Mouse (Mus musculus): ENCODE results near the gene Plpp1.

Plpp1 gene

DNA sequence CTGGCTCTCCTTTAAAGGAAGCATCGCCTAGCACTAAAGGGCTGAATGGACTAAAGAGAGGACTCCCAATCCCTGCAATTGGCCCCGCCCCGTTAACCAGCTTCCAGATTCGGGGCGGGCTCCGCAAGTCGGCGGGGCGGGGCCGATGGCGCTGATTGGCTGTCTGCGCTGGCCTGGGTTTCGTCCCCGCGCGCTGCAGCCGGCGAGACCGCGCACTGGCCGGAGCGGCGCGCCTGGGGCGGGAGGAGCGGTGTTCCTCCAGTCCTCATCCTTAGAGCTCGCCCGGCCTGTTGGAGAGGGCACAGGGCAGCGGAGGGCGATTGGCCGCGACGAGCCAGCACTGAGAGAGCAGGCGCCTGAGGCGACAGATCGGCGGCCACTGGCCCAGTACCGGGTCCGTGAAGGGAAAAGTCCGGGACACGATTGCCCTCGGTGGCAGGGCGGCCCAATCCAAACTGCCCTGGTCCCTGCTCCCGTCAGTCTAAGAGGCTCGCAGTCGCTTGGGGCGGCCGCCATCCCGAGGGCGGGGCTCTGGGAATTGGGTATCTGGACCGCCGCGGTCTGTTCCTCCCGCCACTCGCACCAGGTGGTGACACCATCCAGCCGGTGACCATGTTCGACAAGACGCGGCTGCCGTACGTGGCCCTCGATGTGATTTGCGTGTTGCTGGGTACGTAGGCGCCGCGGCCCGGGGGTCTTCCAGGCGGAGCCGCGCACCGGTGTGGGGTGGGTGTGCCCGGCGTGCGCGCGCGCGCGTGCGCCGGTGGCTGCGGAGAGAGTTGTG is at the start of gene Plpp1:
Gene Plpp1 (plus strand): TSS at position 196 of the 784 bp plus-strand sequence.
- DNase-seq: peak; percentile 98

DNA sequence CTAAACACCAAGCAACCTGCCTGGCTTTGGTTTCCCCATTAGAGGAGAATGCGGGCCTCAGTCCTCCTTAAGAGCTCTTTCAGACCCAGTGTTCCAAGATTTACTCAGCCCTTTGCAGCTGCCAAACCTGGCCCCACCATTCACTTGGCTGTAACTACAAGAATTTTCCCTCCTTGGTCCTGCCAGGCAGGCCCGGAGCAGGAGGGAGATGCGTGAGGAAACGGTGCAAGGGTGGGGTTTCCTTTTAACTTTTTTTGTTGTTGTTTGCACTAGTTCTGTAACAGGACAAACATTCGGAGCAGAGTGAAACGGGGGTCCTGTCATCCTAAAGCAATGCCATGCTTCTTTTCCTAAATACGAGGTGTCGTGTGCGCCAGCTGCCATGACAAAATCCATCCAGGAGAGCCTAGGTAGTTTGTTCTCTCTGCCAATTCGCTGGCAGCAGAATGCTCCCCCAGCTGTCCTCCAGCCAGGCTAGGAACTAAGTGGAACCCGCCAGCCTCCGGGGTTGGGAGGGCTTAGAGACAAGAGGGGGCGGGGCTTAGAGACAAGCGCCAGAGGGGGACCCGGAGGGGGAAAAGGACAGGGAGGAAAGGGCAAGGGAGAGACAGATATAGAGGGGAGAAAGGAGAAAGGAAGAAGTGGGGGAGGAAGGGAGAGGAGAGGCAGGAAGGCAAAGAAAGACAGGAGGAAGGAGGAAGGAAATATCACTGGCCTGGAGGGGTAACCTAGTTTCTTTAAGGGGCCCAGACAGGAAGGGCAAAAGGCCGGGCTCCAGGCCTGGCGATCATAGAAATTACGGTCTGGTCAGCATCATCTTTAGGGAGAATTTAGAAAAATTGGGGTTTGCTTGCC is 48.9 kb upstream of the Plpp1 start:
- no peak for DNase-seq

DNA sequence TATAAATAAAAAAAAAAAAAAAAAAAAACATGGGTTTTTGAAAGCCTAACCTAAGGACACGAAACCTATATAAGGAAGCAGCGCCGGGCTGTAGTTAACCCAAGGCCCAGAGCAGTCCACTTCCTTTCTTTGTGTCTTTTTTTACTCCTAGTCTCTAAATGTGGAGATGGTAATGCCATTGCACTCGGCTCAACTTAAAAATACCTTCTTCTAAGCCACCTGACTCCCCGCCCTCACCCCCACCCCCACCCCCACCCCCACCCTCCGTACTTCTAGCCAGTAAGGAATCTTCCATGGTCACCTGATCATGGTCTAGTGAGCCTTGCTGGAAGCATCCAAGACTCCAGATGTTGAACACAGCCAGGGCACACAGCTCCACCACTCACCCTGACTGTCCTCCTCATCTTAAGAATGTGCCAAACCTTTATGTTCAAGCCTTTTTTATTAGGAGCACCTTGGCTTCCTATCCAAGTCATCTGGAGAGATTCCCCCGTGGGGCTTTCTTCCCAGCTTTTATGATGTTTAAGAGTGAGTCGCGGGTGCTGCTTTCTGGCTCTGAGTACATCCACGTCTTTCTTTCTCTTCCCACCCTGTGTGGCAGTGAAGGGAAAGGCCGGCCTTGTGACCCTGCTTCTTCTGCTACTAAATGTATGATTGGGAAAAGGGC is 48.1 kb upstream of the Plpp1 start:
- no peak for DNase-seq

DNA sequence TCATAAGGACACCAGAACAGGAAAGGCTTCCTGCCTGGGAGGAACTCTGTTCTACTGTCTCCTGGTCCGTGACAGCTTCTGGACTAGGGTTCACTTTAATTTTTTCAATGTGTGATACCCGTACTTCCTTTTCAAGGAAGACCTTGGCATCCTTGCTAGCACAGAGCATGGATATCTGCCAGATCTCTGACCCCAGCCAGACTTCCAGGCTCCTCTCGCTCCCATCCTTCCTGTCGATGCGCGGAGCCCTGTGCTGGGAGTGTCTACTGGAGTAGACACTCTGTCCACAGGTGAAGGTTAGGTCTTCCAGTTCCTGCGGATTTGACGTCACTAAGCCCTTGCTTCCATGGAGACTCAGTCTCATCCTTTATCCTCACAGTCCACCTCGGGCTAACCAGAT is 47.1 kb upstream of the Plpp1 start:
- no peak for DNase-seq

DNA sequence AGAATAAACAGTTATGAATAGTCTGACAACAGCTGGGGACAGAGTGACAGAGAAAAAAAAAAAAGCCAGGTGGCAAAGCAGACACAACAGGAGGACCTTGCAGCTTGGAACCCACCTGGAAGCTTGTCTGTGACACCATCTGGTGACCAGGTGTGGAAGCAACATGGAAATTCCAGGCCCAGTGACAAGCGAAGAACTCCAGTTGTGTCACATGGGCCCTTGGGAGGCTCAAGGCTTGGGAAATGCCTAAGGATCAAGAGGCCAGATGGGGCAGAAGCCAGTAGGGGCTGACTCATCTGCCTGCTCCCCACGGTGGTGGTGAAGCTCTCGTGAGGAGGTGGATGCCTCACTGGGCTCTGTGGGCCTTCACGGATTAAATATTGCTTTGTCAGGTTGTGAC is 45.7 kb upstream of the Plpp1 start:
- no peak for DNase-seq

DNA sequence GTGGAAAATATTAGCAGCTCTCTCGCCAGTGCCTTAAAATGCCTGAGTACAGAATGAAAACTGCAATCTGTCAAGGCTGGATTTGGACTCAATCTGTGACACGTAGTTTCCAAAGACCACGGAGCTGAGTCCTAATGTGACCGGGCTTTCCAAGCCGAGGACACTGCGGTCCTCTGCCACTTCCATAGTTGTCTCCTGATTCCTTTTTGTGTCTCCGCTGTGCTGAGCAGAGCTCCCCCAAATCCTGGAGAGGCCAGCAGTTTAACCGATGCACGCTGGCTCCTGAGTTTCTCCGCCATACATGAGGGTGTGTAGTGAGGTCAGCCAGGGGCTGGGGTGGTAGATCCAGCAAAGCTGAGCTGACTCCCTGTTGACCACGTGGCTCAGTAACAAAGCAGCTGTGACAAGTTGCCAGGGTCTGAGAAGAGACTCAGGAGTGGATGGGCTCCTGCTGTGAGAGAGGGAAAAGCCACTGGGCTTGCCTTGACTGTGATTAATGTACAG is 45.0 kb upstream of the Plpp1 start:
- no peak for DNase-seq

DNA sequence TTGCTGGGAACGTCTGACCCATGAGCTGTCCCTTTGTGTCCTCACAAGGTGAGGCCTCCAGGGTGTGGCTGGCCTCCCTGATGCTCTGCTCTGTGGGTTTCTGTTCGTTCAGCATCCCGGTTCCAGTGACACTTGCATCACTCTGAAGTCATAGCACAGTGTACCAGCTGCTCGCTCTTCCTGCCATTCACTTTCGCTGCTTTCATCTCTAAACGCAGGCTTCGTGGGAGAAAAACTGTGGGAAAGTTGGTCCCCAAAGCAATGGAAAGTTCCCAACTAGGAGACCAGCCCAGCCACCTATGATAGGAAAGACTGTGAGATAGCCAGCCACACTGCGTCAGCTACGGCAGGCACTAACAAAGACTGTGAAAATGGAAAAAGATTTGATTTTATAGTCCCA is 43.2 kb upstream of the Plpp1 start:
- DNase-seq: no peak

DNA sequence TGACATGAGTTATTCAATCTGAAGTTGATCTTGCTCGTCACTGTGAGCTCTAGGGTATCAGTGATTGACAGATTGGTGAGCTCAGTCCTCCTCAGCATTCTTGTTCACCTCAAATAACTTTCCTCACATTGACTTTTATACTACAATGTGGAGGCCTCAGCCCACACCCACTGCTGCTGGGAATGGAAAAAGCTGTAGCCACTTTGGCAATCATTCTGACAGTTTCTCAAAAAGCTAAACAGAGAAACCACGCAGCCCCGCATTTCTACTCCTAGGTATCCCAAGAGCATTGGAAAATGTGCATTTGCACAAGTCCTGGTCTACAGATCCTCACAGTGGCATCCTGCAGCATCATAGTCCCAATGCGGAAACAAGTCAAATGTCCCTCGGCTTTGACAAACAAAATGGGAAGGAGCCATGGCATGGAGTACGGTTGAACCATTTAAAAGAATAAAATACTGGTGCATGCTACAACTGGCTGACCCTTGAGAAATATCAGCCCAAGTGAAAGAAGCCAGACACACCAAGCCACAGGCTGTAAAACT is 42.0 kb upstream of the Plpp1 start:
- no peak for DNase-seq

DNA sequence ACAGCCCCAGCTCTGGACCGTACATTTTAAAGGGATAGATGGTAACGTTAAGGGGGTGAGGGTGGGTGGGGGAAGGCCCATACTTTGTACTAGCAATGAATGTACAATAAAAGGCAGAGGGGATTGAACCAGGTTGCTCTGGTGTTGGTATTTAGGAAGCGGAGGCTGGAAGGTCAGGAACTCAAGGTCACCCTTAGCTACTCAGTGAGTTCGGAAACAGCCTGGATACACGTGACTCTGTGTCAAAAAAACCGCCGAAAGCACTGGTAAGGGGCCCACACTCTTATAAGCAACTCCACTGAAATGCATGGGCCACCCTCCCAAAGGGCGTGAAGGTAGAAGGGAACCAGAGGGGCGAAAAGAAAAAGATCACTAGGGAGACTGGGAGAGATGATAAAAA is 41.2 kb upstream of the Plpp1 start:
- DNase-seq: no peak

DNA sequence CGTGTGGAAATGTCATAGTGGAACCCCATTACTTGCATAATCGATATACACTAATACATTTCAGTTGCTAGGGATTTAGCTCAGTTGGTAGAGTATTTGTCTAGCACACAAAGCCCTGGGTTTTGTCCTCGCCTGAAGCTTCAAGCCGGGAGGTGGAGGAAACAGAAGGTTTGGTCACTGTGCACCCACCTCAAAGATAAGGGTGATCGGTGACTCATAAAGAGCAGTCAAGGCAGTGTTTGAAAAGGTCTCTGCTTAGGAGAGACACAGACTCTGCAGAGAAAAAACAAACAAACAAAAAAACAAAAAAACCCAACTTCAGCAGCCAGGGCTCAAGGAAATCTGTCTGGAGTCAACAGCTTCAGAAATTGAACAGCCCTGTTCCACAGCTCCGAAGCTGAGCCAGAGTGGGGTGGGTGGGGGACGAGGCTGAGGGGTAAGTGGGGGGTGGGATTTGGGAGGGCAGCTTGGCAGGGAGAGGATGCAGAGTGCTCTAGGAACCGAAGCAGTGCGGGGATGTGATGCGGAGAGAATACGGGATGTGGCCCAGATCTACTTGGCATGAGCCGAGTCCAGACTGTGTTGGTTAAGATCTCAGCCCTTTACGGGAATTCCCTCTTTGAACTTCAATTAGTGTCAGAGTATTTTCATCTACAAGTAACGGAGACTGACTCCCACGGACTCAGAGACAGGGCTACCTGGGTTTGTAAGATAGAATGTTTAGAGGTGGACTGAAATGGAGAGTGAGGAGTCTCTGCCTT is 40.6 kb upstream of the Plpp1 start:
- no peak for DNase-seq

DNA sequence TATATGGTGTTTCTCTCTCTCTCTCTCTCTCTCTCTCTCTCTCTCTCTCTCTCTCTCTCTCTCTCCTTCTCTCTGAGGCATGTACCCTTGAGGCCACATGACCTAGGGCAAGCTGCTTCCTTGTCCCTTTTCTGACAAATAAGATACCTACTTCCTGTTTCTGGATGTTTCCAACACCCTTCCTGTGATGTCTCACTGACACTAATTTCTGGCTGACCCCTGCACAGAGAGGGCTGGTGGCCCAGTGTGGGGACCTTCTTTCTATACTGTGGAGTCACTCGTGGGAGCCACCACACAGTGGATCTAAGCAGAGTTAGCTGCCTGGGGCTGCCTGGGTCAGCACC is 40.1 kb upstream of the Plpp1 start:
- no peak for DNase-seq

DNA sequence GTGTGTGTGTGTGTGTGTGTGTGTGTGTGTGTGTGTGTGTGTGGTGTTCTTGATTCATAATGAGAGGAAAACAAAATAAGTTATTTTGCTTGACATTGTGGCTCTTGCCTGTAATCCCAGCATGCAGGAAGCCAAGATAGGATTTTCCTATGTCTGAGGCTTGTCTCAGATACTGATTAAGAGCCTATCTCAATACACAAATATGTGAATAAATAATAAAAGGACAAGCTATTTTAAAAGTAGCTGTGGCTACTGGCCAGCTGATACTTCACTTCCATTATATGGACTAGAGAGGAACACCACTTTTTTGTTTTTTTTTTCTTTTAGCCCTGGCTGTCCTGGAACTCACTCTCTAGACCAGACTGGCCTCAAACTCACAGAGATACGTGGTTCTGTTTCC is 38.8 kb upstream of the Plpp1 start:
- no peak for DNase-seq

DNA sequence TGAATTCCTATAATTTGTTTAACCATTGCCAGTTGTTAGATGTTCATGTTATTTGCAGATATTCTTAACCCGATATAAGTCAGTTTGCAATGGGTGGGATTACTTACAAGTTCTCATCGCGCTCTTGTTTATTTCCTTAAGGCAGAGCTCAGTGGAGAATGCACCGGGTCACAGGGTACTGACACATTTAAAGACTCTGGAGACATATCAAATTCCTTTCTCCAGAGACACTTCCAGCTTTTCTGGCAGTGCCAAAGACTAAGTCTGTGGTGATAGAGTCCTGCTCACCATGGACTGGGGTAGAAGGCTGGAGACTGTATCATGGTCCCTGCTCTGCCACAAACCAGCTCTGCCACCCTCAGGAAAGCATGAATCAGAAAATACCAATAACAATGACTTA is 38.0 kb upstream of the Plpp1 start:
- DNase-seq: no peak

DNA sequence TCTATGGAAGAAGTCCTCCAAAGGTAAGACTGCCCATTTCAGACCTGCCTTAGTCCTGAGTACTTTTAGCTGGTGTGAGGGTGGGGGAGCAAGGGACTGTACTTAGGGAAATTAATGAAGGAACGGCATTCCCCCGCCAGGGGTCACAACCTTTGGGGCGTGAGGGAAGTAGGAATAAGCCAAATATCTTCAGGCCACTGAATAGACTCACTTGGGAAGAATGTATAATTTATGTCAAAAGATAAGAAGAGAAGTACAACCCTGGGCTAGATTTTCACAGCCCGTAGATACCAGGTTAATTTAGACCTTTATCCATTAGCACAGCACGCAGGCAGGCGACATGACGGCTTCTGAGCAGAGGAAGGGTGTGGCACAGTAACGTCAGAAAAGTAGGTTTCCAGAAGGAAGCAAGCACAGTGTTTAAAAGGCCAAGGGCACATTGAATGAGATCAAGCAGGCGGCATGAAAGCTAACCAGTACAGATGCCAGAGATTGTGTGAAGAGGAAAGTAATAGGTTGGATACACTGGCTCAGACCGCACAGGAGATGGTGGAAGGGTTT is 37.0 kb upstream of the Plpp1 start:
- no peak for DNase-seq

DNA sequence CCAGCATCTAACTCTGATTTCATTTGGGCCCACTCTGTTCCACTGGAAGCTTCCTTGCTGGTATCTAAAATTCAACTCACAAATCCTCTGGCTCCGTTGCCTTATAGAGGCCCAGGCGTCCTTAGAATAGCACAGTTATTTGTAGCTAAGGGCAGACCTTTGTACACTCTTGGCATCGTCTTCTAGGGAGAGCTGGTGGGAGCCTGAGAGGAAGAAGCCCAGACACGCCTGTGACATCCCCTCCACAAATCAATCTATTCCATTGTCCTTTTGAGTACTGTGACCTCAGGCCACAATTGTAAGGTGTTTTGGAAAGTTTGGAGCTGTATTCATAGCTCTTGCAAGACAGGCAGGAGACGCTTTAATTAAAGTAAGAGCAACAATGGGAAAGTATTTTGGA is 36.0 kb upstream of the Plpp1 start:
- no peak for DNase-seq

DNA sequence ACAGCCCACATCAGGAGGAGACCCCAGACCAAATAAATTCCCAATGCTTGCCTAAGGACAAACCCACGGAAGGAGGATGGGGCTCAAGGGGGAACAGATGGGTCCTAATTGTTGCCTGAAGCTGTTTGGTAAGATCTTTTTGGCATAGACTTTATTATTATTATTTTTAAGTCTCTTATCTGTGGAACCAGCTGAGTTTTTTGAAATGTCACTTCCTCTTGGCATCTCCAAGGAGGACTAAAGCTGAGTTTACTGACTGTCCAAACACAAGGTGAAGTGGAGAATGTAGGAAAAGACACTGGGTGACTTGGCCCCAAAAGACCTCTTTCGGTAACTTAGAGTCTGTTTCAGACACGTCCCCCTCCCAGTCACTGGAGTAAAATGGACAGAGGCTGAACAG is 34.9 kb upstream of the Plpp1 start:
- DNase-seq: no peak

DNA sequence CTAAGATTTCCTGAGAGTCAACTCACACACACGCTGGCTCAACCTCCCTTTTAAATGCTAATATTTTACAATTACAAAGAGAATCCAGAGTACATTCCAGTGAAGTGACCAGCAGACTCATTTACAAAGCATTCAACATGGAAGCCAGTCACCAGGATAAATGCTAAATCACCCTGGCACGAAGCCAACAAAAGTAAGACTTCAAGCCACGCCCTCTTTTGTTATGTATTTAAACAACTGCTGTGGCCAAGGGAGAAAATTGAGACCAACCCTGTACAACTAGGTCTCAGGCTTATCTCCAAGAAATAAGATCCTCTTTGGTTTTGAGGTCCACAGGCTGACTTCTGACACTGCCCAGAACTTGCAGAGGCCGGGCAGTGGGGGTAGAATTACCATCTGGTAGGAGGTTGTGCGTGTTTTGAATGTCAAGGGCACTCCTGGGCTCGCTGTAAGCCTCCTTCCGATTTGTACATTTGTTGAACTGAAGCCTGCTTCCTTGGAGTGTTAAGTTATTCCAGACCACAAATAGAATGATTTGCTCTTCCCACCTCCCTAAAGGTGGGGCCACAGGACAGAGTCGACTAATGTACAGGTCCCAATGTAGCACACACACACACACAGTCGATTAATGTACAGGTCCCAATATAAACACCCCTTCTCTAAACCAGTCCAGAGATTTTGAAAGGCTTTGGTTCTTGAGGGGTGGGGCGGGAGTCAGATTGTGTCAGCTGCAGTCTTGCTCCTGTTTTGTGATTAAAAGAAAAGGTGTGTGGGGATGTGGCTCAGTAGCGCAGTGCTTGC is 29.9 kb upstream of the Plpp1 start:
- DNase-seq: no peak

DNA sequence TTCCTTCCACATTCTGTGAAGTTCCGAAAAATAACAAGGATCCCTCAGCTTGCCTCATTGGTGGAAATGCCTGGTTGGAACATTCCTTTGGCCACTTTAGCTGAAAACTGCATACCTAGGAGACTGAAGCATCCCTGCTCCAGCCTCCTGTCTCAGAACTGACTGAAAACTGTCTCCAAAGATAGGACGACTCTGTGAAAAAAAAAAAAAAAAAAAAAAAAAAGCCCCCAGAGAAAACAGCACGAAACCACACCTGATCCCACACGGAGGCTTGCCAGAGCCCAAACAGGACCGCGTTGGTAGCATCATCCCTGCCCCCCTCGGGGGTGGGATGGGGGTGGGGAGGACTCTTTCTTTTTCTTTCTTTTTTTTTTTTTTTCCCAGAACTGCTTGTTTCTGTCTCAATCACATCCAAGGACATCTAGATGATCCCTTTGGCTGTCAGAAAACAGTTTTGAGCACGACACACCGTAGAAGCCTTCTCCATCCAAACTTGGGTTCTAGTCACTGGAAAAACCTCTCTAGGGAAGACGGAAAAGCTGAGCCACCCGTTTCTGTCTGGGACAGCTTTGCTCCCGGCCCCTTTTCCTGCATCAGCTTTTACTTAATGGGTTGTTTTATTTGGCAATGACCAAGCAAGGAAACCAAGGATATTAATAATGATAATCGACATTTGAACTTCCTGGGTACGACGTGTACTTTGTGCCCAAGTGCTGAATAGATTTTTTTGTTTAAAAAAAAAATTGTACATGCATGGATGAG is 29.0 kb upstream of the Plpp1 start:
- no peak for DNase-seq

DNA sequence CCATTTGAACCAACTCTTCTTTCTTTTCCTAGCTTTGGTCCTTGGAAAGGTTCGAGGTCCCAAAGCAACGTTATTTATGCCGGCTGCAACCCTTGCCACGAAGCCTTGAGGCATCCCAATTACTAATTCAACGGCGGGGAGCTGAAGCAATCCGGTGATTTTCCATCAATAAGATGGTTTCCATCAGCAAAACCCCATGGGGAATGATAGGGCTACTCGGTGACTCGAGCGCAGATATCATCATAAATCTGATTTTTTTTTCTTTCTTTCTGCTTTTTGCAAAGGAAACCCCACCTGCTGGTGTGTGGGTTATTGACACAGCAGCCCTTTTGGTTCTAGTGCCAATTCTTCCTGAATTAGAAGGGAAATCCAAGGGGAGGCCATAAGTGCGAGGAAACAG is 28.3 kb upstream of the Plpp1 start:
- DNase-seq: no peak

DNA sequence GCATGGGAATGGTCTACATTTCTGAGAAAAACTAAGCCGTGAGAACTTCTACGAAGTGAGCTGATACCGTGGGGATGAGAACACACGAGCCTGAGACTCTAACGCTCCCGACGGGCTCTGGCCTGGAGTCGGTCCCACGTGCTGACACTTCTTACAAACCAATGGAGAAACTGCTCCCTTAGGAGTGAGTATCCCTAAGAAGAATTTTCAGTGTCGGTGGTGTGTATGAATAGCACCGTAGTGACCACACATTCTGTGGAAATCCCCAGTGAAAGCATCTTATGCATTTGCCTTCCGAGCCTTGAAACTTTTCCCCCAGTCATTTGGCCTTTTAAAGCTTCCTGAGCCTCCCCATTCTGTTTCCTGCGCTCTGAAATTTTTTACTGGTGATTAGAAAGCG is 27.7 kb upstream of the Plpp1 start:
- no peak for DNase-seq
